Mouse (Mus musculus): ENCODE results near the gene Ptpn14. TPM values are rescaled to one million over a fixed set of nuclear protein-coding genes. Genes with fewer than 3 reads are reported as not detected.

The Ptpn14 gene
- polyA plus RNA-seq, 1 experiment from 2014 or later: 1.5 TPM

- no peaks in the 10 kb centered on the region for H3K4me1 ChIP-seq (replicated peaks; ENCODE audit: control insufficient read depth, insufficient read depth, low read length)
- H3K4me2 ChIP-seq (replicated peaks; ENCODE audit: low read depth): no peak overlapping the region
- no peak overlapping the region for H3K9ac ChIP-seq (ENCODE audit: low read depth, low read length)
- H3K27ac ChIP-seq (ENCODE audit: low read depth, low read length): no peak overlapping the region
- no peaks in the 10 kb centered on the region for H3K9me3 ChIP-seq (ENCODE audit: control insufficient read depth)
- no peak for ATAC-seq
- H3K27me3 ChIP-seq (replicated peaks; ENCODE audit: control insufficient read depth, insufficient read depth, low read length): no peaks in the 10 kb centered on the region
- WGBS: 87% methylated on average over 6 of the region's 6 CpGs
- peaks cover 19% of the 10 kb centered on the region; the same call in 1 of the 2 replicates for H3K36me3 ChIP-seq (ENCODE audit: control insufficient read depth, insufficient read depth)
- no peak overlapping the region for H3K4me3 ChIP-seq (ENCODE audit: low read depth, low read length)
- no peak for TF ChIP-seq CTCF (IDR thresholded peaks at IDR 0.05; ENCODE audit: low read depth)
These were observed 157.9 kb downstream of the Ptpn14 start for GRCm38 (mm10) chr1:189885975-189886374.

- Histone ChIP-seq H3K27ac (ENCODE audit: low read depth, low read length) (no peak overlapping the region), H3K36me3 (ENCODE audit: control insufficient read depth, insufficient read depth) (peaks cover 26% of the 10 kb centered on the region; the same call in 1 of the 2 replicates), H3K4me3 (ENCODE audit: low read depth, low read length) (no peak overlapping the region), H3K9me3 (ENCODE audit: control insufficient read depth) (no peaks in the 10 kb centered on the region), H3K4me2 (replicated peaks; ENCODE audit: low read depth) (no peak overlapping the region), H3K27me3 (replicated peaks; ENCODE audit: control insufficient read depth, insufficient read depth, low read length) (no peaks in the 10 kb centered on the region), H3K4me1 (replicated peaks; ENCODE audit: control insufficient read depth, insufficient read depth, low read length) (no peaks in the 10 kb centered on the region), H3K9ac (ENCODE audit: low read depth, low read length) (no peak overlapping the region)
- peak; percentile 97 for TF ChIP-seq CTCF (IDR thresholded peaks at IDR 0.05; ENCODE audit: low read depth)
- peak; percentile 70 for ATAC-seq
- WGBS: 25% methylated on average over 7 of the region's 7 CpGs
These were observed 159.4 kb downstream of the Ptpn14 start for GRCm38 (mm10) chr1:189887518-189887917.

- no peak for TF ChIP-seq CTCF (IDR thresholded peaks at IDR 0.05; ENCODE audit: low read depth)
- no peak overlapping the region for H3K4me2 ChIP-seq (replicated peaks; ENCODE audit: low read depth)
- H3K9me3 ChIP-seq (ENCODE audit: control insufficient read depth): no peaks in the 10 kb centered on the region
- ATAC-seq: no peak
- no peak overlapping the region for H3K9ac ChIP-seq (ENCODE audit: low read depth, low read length)
- H3K4me3 ChIP-seq (ENCODE audit: low read depth, low read length): no peak overlapping the region
- H3K27me3 ChIP-seq (replicated peaks; ENCODE audit: control insufficient read depth, insufficient read depth, low read length): no peaks in the 10 kb centered on the region
- H3K4me1 ChIP-seq (replicated peaks; ENCODE audit: control insufficient read depth, insufficient read depth, low read length): no peaks in the 10 kb centered on the region
- no peak overlapping the region for H3K27ac ChIP-seq (ENCODE audit: low read depth, low read length)
- H3K36me3 ChIP-seq (ENCODE audit: control insufficient read depth, insufficient read depth): peaks cover 33% of the 10 kb centered on the region; the same call in 1 of the 2 replicates
- 89% methylated on average over 10 of the region's 10 CpGs for WGBS
These were observed 160.7 kb downstream of the Ptpn14 start for GRCm38 (mm10) chr1:189888749-189889148.

GRCm38 (mm10) chr1:189894191-189894590 is 166.1 kb downstream of the Ptpn14 start:
- no peak overlapping the region for H3K4me2 ChIP-seq (replicated peaks; ENCODE audit: low read depth)
- no peak for ATAC-seq
- TF ChIP-seq CTCF (IDR thresholded peaks at IDR 0.05; ENCODE audit: low read depth): no peak
- H3K27me3 ChIP-seq (replicated peaks; ENCODE audit: control insufficient read depth, insufficient read depth, low read length): no peaks in the 10 kb centered on the region
- H3K9ac ChIP-seq (ENCODE audit: low read depth, low read length): no peak overlapping the region
- no peaks in the 10 kb centered on the region for H3K4me1 ChIP-seq (replicated peaks; ENCODE audit: control insufficient read depth, insufficient read depth, low read length)
- no peaks in the 10 kb centered on the region for H3K9me3 ChIP-seq (ENCODE audit: control insufficient read depth)
- H3K4me3 ChIP-seq (ENCODE audit: low read depth, low read length): no peak overlapping the region
- WGBS: 91% methylated on average over 9 of the region's 9 CpGs
- no peak overlapping the region for H3K27ac ChIP-seq (ENCODE audit: low read depth, low read length)
- peaks cover 52% of the 10 kb centered on the region for H3K36me3 ChIP-seq (ENCODE audit: control insufficient read depth, insufficient read depth)

- H3K27me3 ChIP-seq (replicated peaks; ENCODE audit: control insufficient read depth, insufficient read depth, low read length): no peaks in the 10 kb centered on the region
- no peak overlapping the region for H3K27ac ChIP-seq (ENCODE audit: low read depth, low read length)
These were observed 169.8 kb downstream of the Ptpn14 start for GRCm38 (mm10) chr1:189897861-189898260.

GRCm38 (mm10) chr1:189898708-189899107 is 170.6 kb downstream of the Ptpn14 start:
- no peak for TF ChIP-seq CTCF (IDR thresholded peaks at IDR 0.05; ENCODE audit: low read depth)
- ATAC-seq: no peak
- H3K9ac ChIP-seq (ENCODE audit: low read depth, low read length): no peak overlapping the region
- WGBS: 77% methylated on average over 13 of the region's 13 CpGs
- no peak overlapping the region for H3K4me2 ChIP-seq (replicated peaks; ENCODE audit: low read depth)
- H3K27ac ChIP-seq (ENCODE audit: low read depth, low read length): no peak overlapping the region
- no peaks in the 10 kb centered on the region for H3K4me1 ChIP-seq (replicated peaks; ENCODE audit: control insufficient read depth, insufficient read depth, low read length)
- no peak overlapping the region for H3K4me3 ChIP-seq (ENCODE audit: low read depth, low read length)
- H3K36me3 ChIP-seq (ENCODE audit: control insufficient read depth, insufficient read depth): peaks cover 45% of the 10 kb centered on the region
- H3K9me3 ChIP-seq (ENCODE audit: control insufficient read depth): no peaks in the 10 kb centered on the region
- H3K27me3 ChIP-seq (replicated peaks; ENCODE audit: control insufficient read depth, insufficient read depth, low read length): no peaks in the 10 kb centered on the region

More at GRCm38 (mm10) chr1:189897861-189898260, 169.8 kb downstream of the Ptpn14 start:
- no peak overlapping the region for H3K9ac ChIP-seq (ENCODE audit: low read depth, low read length)
- no peak for TF ChIP-seq CTCF (IDR thresholded peaks at IDR 0.05; ENCODE audit: low read depth)
- peaks cover 48% of the 10 kb centered on the region for H3K36me3 ChIP-seq (ENCODE audit: control insufficient read depth, insufficient read depth)
- H3K9me3 ChIP-seq (ENCODE audit: control insufficient read depth): no peaks in the 10 kb centered on the region
- 89% methylated on average over 9 of the region's 9 CpGs for WGBS
- no peaks in the 10 kb centered on the region for H3K4me1 ChIP-seq (replicated peaks; ENCODE audit: control insufficient read depth, insufficient read depth, low read length)
- no peak overlapping the region for H3K4me2 ChIP-seq (replicated peaks; ENCODE audit: low read depth)
- no peak overlapping the region for H3K4me3 ChIP-seq (ENCODE audit: low read depth, low read length)
- ATAC-seq: no peak

GRCm38 (mm10) chr1:189899526-189899925 is 171.5 kb downstream of the Ptpn14 start:
- TF ChIP-seq CTCF (IDR thresholded peaks at IDR 0.05; ENCODE audit: low read depth): no peak
- H3K4me1 ChIP-seq (replicated peaks; ENCODE audit: control insufficient read depth, insufficient read depth, low read length): no peaks in the 10 kb centered on the region
- H3K27ac ChIP-seq (ENCODE audit: low read depth, low read length): no peak overlapping the region
- H3K27me3 ChIP-seq (replicated peaks; ENCODE audit: control insufficient read depth, insufficient read depth, low read length): no peaks in the 10 kb centered on the region
- no peak for ATAC-seq
- no peaks in the 10 kb centered on the region for H3K9me3 ChIP-seq (ENCODE audit: control insufficient read depth)
- no peak overlapping the region for H3K9ac ChIP-seq (ENCODE audit: low read depth, low read length)
- no peak overlapping the region for H3K4me3 ChIP-seq (ENCODE audit: low read depth, low read length)
- peaks cover 38% of the 10 kb centered on the region for H3K36me3 ChIP-seq (ENCODE audit: control insufficient read depth, insufficient read depth)
- 89% methylated on average over 6 of the region's 6 CpGs for WGBS
- H3K4me2 ChIP-seq (replicated peaks; ENCODE audit: low read depth): no peak overlapping the region
